Mouse (Mus musculus) lung, adult 2 months (tissue): ENCODE results near the gene Ifitm6.

Source experiments
- CTCF ChIP-seq: fragments of 200-500 bp; IDR thresholded peaks from 2 replicates; pipeline ENCODE4 v1.5.1; 2011; ENCODE audit warnings: mild to moderate bottlenecking, low read length, control low read depth; ENCODE audit not compliant: insufficient read depth
- POLR2A ChIP-seq: fragments of 200-500 bp; IDR thresholded peaks from 2 replicates; pipeline ENCODE4 v1.6.1; 2011; ENCODE audit warnings: low read depth, mild to moderate bottlenecking, control low read depth, low read length, borderline replicate concordance; ENCODE audit errors: extremely low read depth

DNA sequence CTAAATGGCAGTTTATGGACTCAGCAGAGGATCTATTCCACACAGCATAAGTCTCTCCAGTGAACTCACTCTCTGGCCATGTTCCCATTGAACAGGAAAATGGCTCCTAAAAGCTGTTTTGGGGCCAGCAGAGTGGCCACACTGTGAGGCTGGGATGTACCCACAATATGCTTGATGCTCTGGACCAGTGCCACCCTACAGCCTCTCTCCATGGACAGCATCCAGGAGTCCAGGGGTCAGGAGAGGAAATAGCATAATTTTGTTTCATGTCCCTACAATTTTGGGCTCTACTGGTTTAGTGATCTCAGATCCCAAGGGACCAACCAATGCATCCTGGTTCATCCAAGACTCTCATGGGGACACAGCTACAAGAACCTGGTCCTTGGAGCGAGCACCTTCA, 39.8 kb upstream of the Ifitm6 start:
- no peak for TF ChIP-seq POLR2A
- TF ChIP-seq CTCF: no peak
